ENCODE assay signal across 20 mouse cellular contexts in the genomic region with DNA sequence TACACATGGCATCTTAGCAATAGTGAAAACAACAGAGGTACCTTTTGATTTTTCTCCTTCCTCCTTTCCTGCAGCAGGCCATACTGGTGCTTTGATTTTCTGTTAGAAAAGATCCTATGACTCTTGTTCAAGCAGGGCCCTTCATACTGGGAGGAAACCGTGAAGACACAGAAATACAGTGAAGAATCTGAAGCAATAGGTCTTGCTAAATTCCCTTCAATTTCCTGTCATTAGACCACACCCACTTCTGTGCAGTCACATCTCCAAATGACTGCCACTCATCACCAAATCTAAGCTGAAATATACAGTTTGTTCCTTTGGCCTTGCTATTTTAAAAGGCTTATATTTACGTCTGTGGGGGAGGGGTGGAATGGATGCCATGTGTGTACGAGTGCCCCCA.
"Had no signal": no experiment of that assay in that cellular context is flagged by ENCODE, and none has a peak within 500 bp of the region (broad histone marks: within the 10 kb centered on the region; RNA-seq: fewer than 3 reads in every experiment).

No protein-coding gene starts in this region.

- H3K27ac ChIP-seq: kidney, embryonic 15.5 days; left cerebral cortex, adult 2 months; limb, embryonic 12.5 days; limb, embryonic 15.5 days; liver, embryonic 14.5 days; lung, embryonic 15.5 days; midbrain, embryonic 10.5 days; midbrain, embryonic 13.5 days had no signal

- ATAC-seq: liver, postnatal 0 days; midbrain, embryonic 13.5 days; midbrain, embryonic 16.5 days had no signal

- H3K27me3 ChIP-seq: kidney, embryonic 15.5 days; limb, embryonic 12.5 days; limb, embryonic 15.5 days; lung, embryonic 15.5 days; megakaryocyte, embryonic 14.5 days; midbrain, embryonic 13.5 days had no signal

- H3K9me3 ChIP-seq: kidney, embryonic 15.5 days; limb, embryonic 12.5 days; limb, embryonic 15.5 days; lung, embryonic 15.5 days; megakaryocyte, embryonic 14.5 days; midbrain, embryonic 10.5 days; midbrain, embryonic 13.5 days had no signal

- H3K4me1 ChIP-seq: kidney, embryonic 15.5 days; limb, embryonic 12.5 days; limb, embryonic 15.5 days; lung, embryonic 15.5 days; megakaryocyte, embryonic 14.5 days; midbrain, embryonic 10.5 days; midbrain, embryonic 13.5 days had no signal

- H3K36me3 ChIP-seq: kidney, embryonic 15.5 days; limb, embryonic 12.5 days; limb, embryonic 15.5 days; lung, embryonic 15.5 days; midbrain, embryonic 10.5 days; midbrain, embryonic 13.5 days had no signal

- H3K4me3 ChIP-seq: kidney, embryonic 15.5 days; left cerebral cortex, adult 2 months; limb, embryonic 12.5 days; limb, embryonic 15.5 days; lung, embryonic 15.5 days; megakaryocyte, embryonic 14.5 days; midbrain, embryonic 10.5 days; midbrain, embryonic 13.5 days had no signal

- DNase-seq: kidney, adult 8-10 months; kidney, postnatal 10 days; kidney, postnatal 36 days; layer of hippocampus, postnatal 36 days; left cerebral cortex, postnatal 4 days; liver, postnatal 0 days; lung, postnatal 14 days; lung, postnatal 4 days; thymus, adult 18-20 months; thymus, postnatal 36 days had no signal
